In the genomic region with DNA sequence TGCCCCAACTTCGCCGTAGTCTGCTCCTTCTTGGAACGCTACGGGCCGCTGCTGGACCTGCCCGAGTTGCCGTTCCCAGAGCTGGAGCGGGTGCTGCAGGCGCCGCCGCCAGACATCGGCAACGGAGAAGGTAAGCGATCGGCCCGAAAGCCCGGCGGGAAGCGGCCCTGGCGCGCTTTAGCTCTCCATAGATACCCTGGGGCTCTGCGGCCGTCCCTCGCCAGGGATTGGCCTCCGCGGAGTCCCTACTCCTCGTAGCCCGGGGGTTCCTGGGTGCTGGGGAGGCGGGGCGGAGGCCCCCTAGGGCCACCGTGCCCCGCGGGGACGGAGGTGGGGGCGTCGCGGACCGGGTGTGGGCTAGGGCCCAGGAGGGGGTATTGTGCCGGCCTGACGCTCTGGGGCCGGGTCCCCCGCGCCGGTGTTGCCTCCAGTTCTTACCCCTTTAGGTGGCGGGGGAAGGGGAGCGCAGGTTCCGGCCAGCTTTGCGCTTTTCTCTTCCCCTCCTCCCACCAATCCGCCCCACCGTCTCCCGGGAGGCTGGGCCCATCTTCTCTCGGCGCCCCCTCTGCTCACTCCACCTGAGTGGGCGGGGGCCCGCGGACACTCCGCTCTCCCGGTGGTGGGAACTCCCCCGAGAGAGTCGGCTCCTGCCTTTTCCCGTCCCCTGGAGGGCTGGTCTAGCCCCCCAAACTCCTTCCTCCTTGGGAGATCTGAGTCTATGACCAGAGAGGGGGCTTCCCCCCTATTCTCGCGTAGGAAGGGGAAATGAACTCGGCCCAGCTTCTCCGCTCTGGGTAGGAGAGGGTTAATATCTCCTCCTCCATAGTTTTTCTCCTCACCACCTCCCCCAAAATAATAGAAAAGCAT, we compare ENCODE assay signal across 8 mouse cellular contexts. TPM values are rescaled to one million over a fixed set of nuclear protein-coding genes. Genes with fewer than 3 reads are reported as not detected.
A peak's percentile ranks its signal among the peaks of the same experiment; 100 is the strongest.
DNase-seq lines count a peak whose midpoint lies in the region; ATAC-seq and TF ChIP-seq lines count a peak whose summit lies in the region.

No protein-coding gene starts in this region.

- no peak for DNase-seq in ES-E14 (ENCODE audit: low read depth, low spot score)
- DNase-seq in c-Kit-negative CD71-positive TER-119-positive erythroid progenitor cells, embryonic 14.5 days (ENCODE audit: low read depth, low spot score): peak; percentile 40
- peak; percentile 45 to 54 for DNase-seq in heart, postnatal 14 days
- DNase-seq in layer of hippocampus, adult 8-10 months (ENCODE audit: low spot score in 2 of 2): peak; percentile 35 to 43
- DNase-seq in lung, embryonic 14.5 days: peak; percentile 57
- DNase-seq in thymus, adult 2 months: peak; percentile 66

- H3K4me3 ChIP-seq in ES-E14 (ENCODE audit: insufficient read depth in 1 of 2, low read depth in 1 of 2, low read length in 2 of 2, poor library complexity in 1 of 2, severe bottlenecking in 1 of 2): peak overlapping the region; percentile 95 to 99
- H3K4me3 ChIP-seq in forebrain, embryonic 15.5 days: peak overlapping the region; percentile 98
- peak overlapping the region; percentile 99 for H3K4me3 ChIP-seq in lung, embryonic 14.5 days (ENCODE audit: low read depth, low read length)
- H3K4me3 ChIP-seq in olfactory bulb, adult 2 months (ENCODE audit: insufficient read depth, low read depth, low read length): peak overlapping the region; percentile 93
- peak overlapping the region; percentile 93 for H3K4me3 ChIP-seq in thymus, adult 2 months (ENCODE audit: control insufficient read depth, insufficient read depth, low read length)

- H3K4me1 ChIP-seq in ES-E14 (ENCODE audit: control insufficient read depth in 2 of 2, insufficient read depth in 2 of 2, low read length in 2 of 2, poor library complexity in 1 of 2): peaks cover 3 to 8% of the 10 kb centered on the region in 2 experiments; a peak in 2 of 4 replicates
- peaks cover 21% of the 10 kb centered on the region for H3K4me1 ChIP-seq in forebrain, embryonic 15.5 days
- H3K4me1 ChIP-seq in lung, embryonic 14.5 days (ENCODE audit: insufficient read depth): peaks cover 5% of the 10 kb centered on the region; the same call in 1 of the 2 replicates
- peaks cover 3% of the 10 kb centered on the region; the same call in 1 of the 2 replicates for H3K4me1 ChIP-seq in olfactory bulb, adult 2 months (ENCODE audit: control insufficient read depth, insufficient read depth, low read length)
- H3K4me1 ChIP-seq in thymus, adult 2 months (replicated peaks; ENCODE audit: control insufficient read depth, insufficient read depth, low read length): peaks cover 5% of the 10 kb centered on the region; the same call in 1 of the 2 replicates

- peak overlapping the region; percentile 99 for H3K9ac ChIP-seq in ES-E14 (ENCODE audit: insufficient read depth, low read depth, low read length, poor library complexity, severe bottlenecking)
- H3K9ac ChIP-seq in forebrain, embryonic 15.5 days (replicated peaks): peak overlapping the region; percentile 100
- H3K9ac ChIP-seq in lung, embryonic 14.5 days: peak overlapping the region; percentile 100

- in situ Hi-C loops in ES-E14 (cut with MboI; ENCODE audit: low sequenced_read_pairs in 2 of 2, unreplicated experiment in 2 of 2): no loop called here

- H3K4me2 ChIP-seq in forebrain, embryonic 15.5 days (replicated peaks): peak overlapping the region; percentile 64
- peak overlapping the region; percentile 81 for H3K4me2 ChIP-seq in lung, embryonic 14.5 days

- intact Hi-C loops in heart, postnatal 14 days (cut with DNase I): loop anchor here (1.0 to 5.0 kb wide), 5 partner anchors 47 to 158 kb away; partner anchors contain the start of gene Ints4

- H3K9me3 ChIP-seq in ES-E14 (ENCODE audit: control insufficient read depth, insufficient read depth, low read depth, low read length): no peaks in the 10 kb centered on the region
- H3K9me3 ChIP-seq in forebrain, embryonic 15.5 days: no peaks in the 10 kb centered on the region
- H3K9me3 ChIP-seq in lung, embryonic 14.5 days (ENCODE audit: low read depth, low read length): no peaks in the 10 kb centered on the region

- TF ChIP-seq POLR2A in olfactory bulb, adult 2 months (IDR thresholded peaks at IDR 0.05; ENCODE audit: insufficient read depth, low read depth, low read length): no peak
- no peak for TF ChIP-seq POLR2A in thymus, adult 2 months (IDR thresholded peaks at IDR 0.05; ENCODE audit: control insufficient read depth, extremely low read depth, insufficient read depth, low read length, poor library complexity)

- ATAC-seq in forebrain, embryonic 15.5 days (replicated peaks): peak; percentile 57
- ATAC-seq in lung, embryonic 14.5 days (ENCODE audit: insufficient read depth): peak; percentile 30

- TF ChIP-seq CTCF in lung, embryonic 14.5 days (IDR thresholded peaks at IDR 0.05; ENCODE audit: low read depth): no peak
- no peak; the same call in 1 of the 2 replicates for TF ChIP-seq CTCF in olfactory bulb, adult 2 months (IDR thresholded peaks at IDR 0.05; ENCODE audit: insufficient read depth, low read depth, low read length)
- TF ChIP-seq CTCF in thymus, adult 2 months (IDR thresholded peaks at IDR 0.05; ENCODE audit: borderline replicate concordance, control insufficient read depth, extremely low read depth, insufficient read depth, low read length, poor library complexity): no peak

- no peaks in the 10 kb centered on the region for H3K27me3 ChIP-seq in forebrain, embryonic 15.5 days
- H3K27me3 ChIP-seq in lung, embryonic 14.5 days (ENCODE audit: insufficient read depth, low read length): no peaks in the 10 kb centered on the region
- H3K27me3 ChIP-seq in thymus, adult 2 months (ENCODE audit: control insufficient read depth, insufficient read depth, low read length): no peaks in the 10 kb centered on the region

- peak overlapping the region; percentile 95 for H3K27ac ChIP-seq in ES-E14 (ENCODE audit: insufficient read depth, low read depth, low read length, poor library complexity, severe bottlenecking)
- peak overlapping the region; percentile 99 for H3K27ac ChIP-seq in forebrain, embryonic 15.5 days (replicated peaks)
- H3K27ac ChIP-seq in lung, embryonic 14.5 days (ENCODE audit: low read depth): peak overlapping the region; percentile 99
- H3K27ac ChIP-seq in olfactory bulb, adult 2 months (ENCODE audit: insufficient read depth, low read depth, low read length): peak overlapping the region; percentile 94
- H3K27ac ChIP-seq in thymus, adult 2 months (ENCODE audit: control insufficient read depth, insufficient read depth, low read length): peak overlapping the region; percentile 80

- H3K36me3 ChIP-seq in ES-E14 (ENCODE audit: control insufficient read depth, insufficient read depth, low read length, poor library complexity, severe bottlenecking): no peaks in the 10 kb centered on the region
- H3K36me3 ChIP-seq in forebrain, embryonic 15.5 days: no peaks in the 10 kb centered on the region
- H3K36me3 ChIP-seq in lung, embryonic 14.5 days (ENCODE audit: insufficient read depth): no peaks in the 10 kb centered on the region
- H3K36me3 ChIP-seq in thymus, adult 2 months (ENCODE audit: control insufficient read depth, insufficient read depth, low read length): no peaks in the 10 kb centered on the region

- WGBS in forebrain, embryonic 15.5 days: under 1% methylated on average over 54 of the region's 65 CpGs
- WGBS in lung, embryonic 14.5 days: under 1% methylated on average over 65 of the region's 65 CpGs
- WGBS in olfactory bulb, adult 2 months: under 1% methylated on average over 55 of the region's 65 CpGs
- under 1% methylated on average over 65 of the region's 65 CpGs for WGBS in thymus, adult 2 months

TF ChIP-seq in ES-E14, 5 proteins besides CTCF, POLR2A, EP300 and RAD21:
- TF ChIP-seq CHD2 (IDR thresholded peaks at IDR 0.05; ENCODE audit: low read depth, low read length) (no peak), MAFK (IDR thresholded peaks at IDR 0.05; ENCODE audit: insufficient read depth, low read depth, low read length) (no peak), HCFC1 (IDR thresholded peaks at IDR 0.05; ENCODE audit: borderline replicate concordance, insufficient read depth, low read length) (no peak; the same call in 1 of the 2 replicates), ZC3H11A (IDR thresholded peaks at IDR 0.05; ENCODE audit: borderline replicate concordance, low read depth, low read length) (no peak)
TF ChIP-seq in ES-E14: peak in this region for 0.

RNA-seq across cellular contexts. Expression of gene Rsf1, which starts 0.5 kb away (rescaled TPM):
- total RNA-seq in ES-E14 (2012; rRNA removed): 27.0 and 31.1 TPM in 2 replicates
- polyA plus RNA-seq in forebrain, embryonic 15.5 days (2015; fragmentation: Nextera tagmentation; extraction: Ambion mirVana): 34.5 and 39.9 TPM in 2 replicates
- 10 to 100 TPM; 17.4 to 18.6 TPM for total RNA-seq in heart, postnatal 14 days (2021)
- 10 to 100 TPM; 43.2 to 49.0 (median 45.6) TPM for total RNA-seq in layer of hippocampus, adult 8-10 months (2022)
- polyA plus RNA-seq in lung, embryonic 14.5 days (2014; fragmentation: Nextera tagmentation; extraction: Ambion mirVana): 19.4 and 22.1 TPM in 2 replicates
- 69.4 and 122 TPM in 2 replicates for polyA plus RNA-seq in olfactory bulb, adult 2 months (2012; ENCODE audit: insufficient read depth, insufficient read length, low replicate concordance, missing spikeins)
- 4.6 and 5.8 TPM in 2 replicates for polyA plus RNA-seq in thymus, adult 2 months (2012; rRNA removed)

RNA-seq across cellular contexts. Expression of gene Aamdc, which starts 0.9 kb away (rescaled TPM):
- total RNA-seq in ES-E14 (2012; rRNA removed): 11.1 and 15.5 TPM in 2 replicates
- polyA plus RNA-seq in forebrain, embryonic 15.5 days (2015; fragmentation: Nextera tagmentation; extraction: Ambion mirVana): 54.2 and 55.3 TPM in 2 replicates
- 10 to 100 TPM; 47.5 to 48.8 TPM for total RNA-seq in heart, postnatal 14 days (2021)
- 10 to 100 TPM; 35.3 to 47.9 (median 44.9) TPM for total RNA-seq in layer of hippocampus, adult 8-10 months (2022)
- 47.2 and 47.9 TPM in 2 replicates for polyA plus RNA-seq in lung, embryonic 14.5 days (2014; fragmentation: Nextera tagmentation; extraction: Ambion mirVana)
- polyA plus RNA-seq in olfactory bulb, adult 2 months (2012; ENCODE audit: insufficient read depth, insufficient read length, low replicate concordance, missing spikeins): not detected in 2 replicates
- 17.8 and 20.0 TPM in 2 replicates for polyA plus RNA-seq in thymus, adult 2 months (2012; rRNA removed)

Comparison
In these comparisons a context has a peak if more than half of its experiments do, and no peak if none do; other contexts are left out.
1. RNA of gene Aamdc, which starts 0.9 kb away (polyA plus RNA-seq): 54.2 to 55.3 TPM in forebrain, embryonic 15.5 days, 47.2 to 47.9 TPM in lung, embryonic 14.5 days and 17.8 to 20.0 TPM in thymus, adult 2 months; not detected in olfactory bulb, adult 2 months; every median in the first group is over 10 times any median in the second.
2. Peak in every context shown above with its lines, with median percentiles within 50 percentile points of each other: H3K27ac ChIP-seq, H3K4me3 ChIP-seq and H3K9ac ChIP-seq.